In genomic region chr2:151790169-151790568, GRCm38 (mm10) we compare ENCODE assay signal across 39 mouse cellular contexts. TPM values are rescaled to one million over a fixed set of nuclear protein-coding genes. Genes with fewer than 3 reads are reported as not detected.
A peak's percentile ranks its signal among the peaks of the same experiment; 100 is the strongest.
DNase-seq lines count a peak whose midpoint lies in the region; ATAC-seq and TF ChIP-seq lines count a peak whose summit lies in the region.
"Had no signal": no experiment of that assay in that cellular context is flagged by ENCODE, and none has a peak within 500 bp of the region (broad histone marks: within the 10 kb centered on the region; RNA-seq: fewer than 3 reads in every experiment).

No protein-coding gene starts in this region.

- 15% methylated on average over 7 of the region's 7 CpGs for WGBS in kidney, postnatal 0 days
- 39% methylated on average over 7 of the region's 7 CpGs for WGBS in embryonic facial prominence, embryonic 11.5 days
- 9% methylated on average over 7 of the region's 7 CpGs for WGBS in limb, embryonic 12.5 days
- 34% methylated on average over 7 of the region's 7 CpGs for WGBS in heart, embryonic 11.5 days (ENCODE audit: insufficient replicate concordance)

- H3K4me2 ChIP-seq in kidney, postnatal 0 days (ENCODE audit: low read length) = no peak overlapping the region
- H3K4me2 ChIP-seq in embryonic facial prominence, embryonic 11.5 days (ENCODE audit: low read depth, low read length) = no peak overlapping the region
- H3K4me2 ChIP-seq in limb, embryonic 12.5 days = peak overlapping the region; percentile 19
- H3K4me2 ChIP-seq in heart, embryonic 11.5 days = no peak overlapping the region
- H3K4me2 ChIP-seq: embryonic facial prominence, embryonic 13.5 days; forebrain, embryonic 15.5 days; intestine, embryonic 15.5 days; liver, embryonic 15.5 days; lung, embryonic 14.5 days; midbrain, embryonic 11.5 days; neural tube, embryonic 13.5 days had no signal

- no peak for ATAC-seq in kidney, postnatal 0 days (replicated peaks; ENCODE audit: low FRiP score, low read depth)
- no peak for ATAC-seq in embryonic facial prominence, embryonic 11.5 days (replicated peaks; ENCODE audit: insufficient number of reproducible peaks, low FRiP score, low TSS enrichment, low read depth)
- 0 out of 2 replicates have a peak, but pooled peaks have one; percentile 26 for ATAC-seq in limb, embryonic 12.5 days (ENCODE audit: insufficient number of reproducible peaks, insufficient read depth, low FRiP score, low TSS enrichment, low read depth)
- ATAC-seq in heart, embryonic 11.5 days (replicated peaks; ENCODE audit: insufficient number of reproducible peaks, low FRiP score, low TSS enrichment) = no peak
- ATAC-seq: forebrain, embryonic 15.5 days; hindbrain, embryonic 16.5 days; intestine, embryonic 15.5 days had no signal

- H3K36me3 ChIP-seq in kidney, postnatal 0 days (ENCODE audit: insufficient read depth, low read length) = no peaks in the 10 kb centered on the region
- no peaks in the 10 kb centered on the region for H3K36me3 ChIP-seq in embryonic facial prominence, embryonic 11.5 days (replicated peaks; ENCODE audit: control insufficient read depth, insufficient read depth, low read depth, low read length)
- no peaks in the 10 kb centered on the region for H3K36me3 ChIP-seq in limb, embryonic 12.5 days
- no peaks in the 10 kb centered on the region for H3K36me3 ChIP-seq in heart, embryonic 11.5 days (ENCODE audit: control insufficient read depth, insufficient read depth, low read length)
- H3K36me3 ChIP-seq: embryonic facial prominence, embryonic 13.5 days; forebrain, embryonic 10.5 days; forebrain, embryonic 15.5 days; hindbrain, embryonic 10.5 days; intestine, embryonic 15.5 days; liver, embryonic 15.5 days; neural tube, embryonic 13.5 days had no signal

- peak; percentile 1 for DNase-seq in kidney, postnatal 0 days (ENCODE audit: low spot score)
- DNase-seq in kidney, adult 11 months = no peak
- DNase-seq in embryonic facial prominence, embryonic 11.5 days (ENCODE audit: low spot score) = peak; percentile 69
- no peak for DNase-seq in left cerebral cortex, postnatal 4 days
- no peak for DNase-seq in retina, embryonic 14.5 days (ENCODE audit: low spot score)
- DNase-seq: adrenal gland, postnatal 10 days; cerebellum, adult 9-10 months; cerebellum, postnatal 36 days; heart, postnatal 14 days; kidney, adult 9 months; kidney, postnatal 14 days; lung, embryonic 14.5 days; lung, postnatal 14 days; retina, postnatal 1 day; right cerebral cortex, postnatal 14 days had no signal

- no peak for TF ChIP-seq CTCF in kidney, postnatal 0 days (IDR thresholded peaks at IDR 0.05; ENCODE audit: low read depth)

- no peaks in the 10 kb centered on the region for H3K27me3 ChIP-seq in kidney, postnatal 0 days (ENCODE audit: insufficient read depth, low read length)
- H3K27me3 ChIP-seq in embryonic facial prominence, embryonic 11.5 days (ENCODE audit: control insufficient read depth, insufficient read depth, low read length) = no peaks in the 10 kb centered on the region
- H3K27me3 ChIP-seq in limb, embryonic 12.5 days = peaks cover 30% of the 10 kb centered on the region
- H3K27me3 ChIP-seq in heart, embryonic 11.5 days (ENCODE audit: control insufficient read depth, insufficient read depth, low read length) = no peaks in the 10 kb centered on the region
- H3K27me3 ChIP-seq: forebrain, embryonic 15.5 days; intestine, embryonic 15.5 days; liver, embryonic 15.5 days; neural tube, embryonic 13.5 days had no signal

- intact Hi-C loops in left cerebral cortex, postnatal 4 days (cut with DNase I) = no loop called here

- no peak overlapping the region for H3K9ac ChIP-seq in kidney, postnatal 0 days (ENCODE audit: low read depth, low read length)
- no peak overlapping the region for H3K9ac ChIP-seq in embryonic facial prominence, embryonic 11.5 days (replicated peaks; ENCODE audit: low read length)
- no peak overlapping the region for H3K9ac ChIP-seq in limb, embryonic 12.5 days (replicated peaks)
- no peak overlapping the region for H3K9ac ChIP-seq in heart, embryonic 11.5 days (ENCODE audit: low read depth, low read length)
- H3K9ac ChIP-seq: embryonic facial prominence, embryonic 13.5 days; forebrain, embryonic 15.5 days; intestine, embryonic 15.5 days; liver, embryonic 15.5 days; lung, embryonic 14.5 days; neural tube, embryonic 13.5 days had no signal

- no peaks in the 10 kb centered on the region for H3K4me1 ChIP-seq in kidney, postnatal 0 days (replicated peaks; ENCODE audit: insufficient read depth, low read length)
- peaks cover 4% of the 10 kb centered on the region for H3K4me1 ChIP-seq in embryonic facial prominence, embryonic 11.5 days (ENCODE audit: control insufficient read depth, insufficient read depth, low read length)
- H3K4me1 ChIP-seq in limb, embryonic 12.5 days (replicated peaks) = peaks cover 19% of the 10 kb centered on the region
- H3K4me1 ChIP-seq in heart, embryonic 11.5 days (ENCODE audit: control insufficient read depth, insufficient read depth, low read length) = no peaks in the 10 kb centered on the region
- H3K4me1 ChIP-seq: forebrain, embryonic 15.5 days; hindbrain, embryonic 10.5 days; intestine, embryonic 15.5 days; liver, embryonic 15.5 days had no signal

- H3K27ac ChIP-seq in kidney, postnatal 0 days = no peak overlapping the region
- no peak overlapping the region for H3K27ac ChIP-seq in embryonic facial prominence, embryonic 11.5 days (replicated peaks; ENCODE audit: low read depth, low read length)
- no peak overlapping the region for H3K27ac ChIP-seq in limb, embryonic 12.5 days
- H3K27ac ChIP-seq in heart, embryonic 11.5 days (ENCODE audit: low read depth, low read length) = no peak overlapping the region
- H3K27ac ChIP-seq: embryonic facial prominence, embryonic 13.5 days; forebrain, embryonic 10.5 days; forebrain, embryonic 15.5 days; hindbrain, embryonic 10.5 days; intestine, embryonic 15.5 days; liver, embryonic 15.5 days; neural tube, embryonic 13.5 days had no signal

- H3K9me3 ChIP-seq in kidney, postnatal 0 days (replicated peaks; ENCODE audit: low read length) = no peaks in the 10 kb centered on the region
- H3K9me3 ChIP-seq in embryonic facial prominence, embryonic 11.5 days (replicated peaks; ENCODE audit: control insufficient read depth, low read length) = no peaks in the 10 kb centered on the region
- H3K9me3 ChIP-seq in limb, embryonic 12.5 days = no peaks in the 10 kb centered on the region
- no peaks in the 10 kb centered on the region for H3K9me3 ChIP-seq in heart, embryonic 11.5 days (replicated peaks; ENCODE audit: control insufficient read depth, low read length)
- H3K9me3 ChIP-seq: embryonic facial prominence, embryonic 13.5 days; forebrain, embryonic 10.5 days; forebrain, embryonic 15.5 days; intestine, embryonic 15.5 days; liver, embryonic 15.5 days; neural tube, embryonic 13.5 days had no signal

- no peak overlapping the region for H3K4me3 ChIP-seq in kidney, postnatal 0 days (replicated peaks; ENCODE audit: low read depth, low read length)
- no peak overlapping the region for H3K4me3 ChIP-seq in embryonic facial prominence, embryonic 11.5 days (ENCODE audit: low read depth, low read length)
- H3K4me3 ChIP-seq in limb, embryonic 12.5 days (replicated peaks) = no peak overlapping the region
- H3K4me3 ChIP-seq in heart, embryonic 11.5 days (ENCODE audit: low read depth, low read length) = no peak overlapping the region
- H3K4me3 ChIP-seq: embryonic facial prominence, embryonic 13.5 days; forebrain, embryonic 10.5 days; forebrain, embryonic 15.5 days; hindbrain, embryonic 10.5 days; intestine, embryonic 15.5 days; liver, embryonic 15.5 days; myocyte; neural tube, embryonic 13.5 days had no signal

RNA-seq across cellular contexts. Expression of gene Psmf1, which starts 46.2 kb away (rescaled TPM):
- polyA plus RNA-seq in kidney, postnatal 0 days (2015; fragmentation: Nextera tagmentation; extraction: Ambion mirVana) = 45.1 and 46.6 TPM in 2 replicates
- polyA plus RNA-seq in embryonic facial prominence, embryonic 11.5 days (2014; fragmentation: Nextera tagmentation; extraction: Ambion mirVana) = 45.8 and 46.8 TPM in 2 replicates
- 47.2 and 50.1 TPM in 2 replicates for polyA plus RNA-seq in limb, embryonic 12.5 days (2016; fragmentation: Nextera tagmentation; extraction: Ambion mirVana)
- 30.7 and 33.6 TPM in 2 replicates for polyA plus RNA-seq in heart, embryonic 11.5 days (2014; fragmentation: Nextera tagmentation; extraction: Ambion mirVana)
- total RNA-seq in left cerebral cortex, postnatal 4 days (2021) = 10 to 100 TPM; 45.1 to 47.8 TPM

RNA-seq across cellular contexts. Expression of gene Rspo4, which starts 52.6 kb away (rescaled TPM):
- 0.05 TPM in 1 of 2 replicates, not detected in the other for polyA plus RNA-seq in kidney, postnatal 0 days (2015; fragmentation: Nextera tagmentation; extraction: Ambion mirVana)
- 0.36 and 0.71 TPM in 2 replicates for polyA plus RNA-seq in embryonic facial prominence, embryonic 11.5 days (2014; fragmentation: Nextera tagmentation; extraction: Ambion mirVana)
- polyA plus RNA-seq in limb, embryonic 12.5 days (2016; fragmentation: Nextera tagmentation; extraction: Ambion mirVana) = 1.3 and 1.4 TPM in 2 replicates
- 0.10 and 0.24 TPM in 2 replicates for polyA plus RNA-seq in heart, embryonic 11.5 days (2014; fragmentation: Nextera tagmentation; extraction: Ambion mirVana)
- not detected for total RNA-seq in left cerebral cortex, postnatal 4 days (2021)
- total RNA-seq: adrenal gland, postnatal 10 days; CH12.LX; gastrocnemius, adult 8-10 months; heart, adult 8-10 months; heart, postnatal 14 days; layer of hippocampus, adult 18-20 months; layer of hippocampus, postnatal 10 days; liver, adult 2 months; midbrain, postnatal 0 days had no signal
- polyA plus RNA-seq: C2C12; gonadal fat pad, adult 2 months; heart, embryonic 14.5 days; intestine, embryonic 15.5 days; liver, adult 2 months; liver, embryonic 15.5 days; myocyte; stomach, embryonic 14.5 days; thymus, postnatal 0 days had no signal

Comparison
In these comparisons a context has a peak if more than half of its experiments do, and no peak if none do; other contexts are left out.
1. DNase-seq: peak in kidney, postnatal 0 days (single experiment) and embryonic facial prominence, embryonic 11.5 days (single experiment); none in kidney, adult 11 months (single experiment), left cerebral cortex, postnatal 4 days (single experiment) and retina, embryonic 14.5 days (single experiment).